Mouse (Mus musculus) intestine, embryonic 15.5 days (tissue): ENCODE data around the gene Tmem254c. TPM values are rescaled to one million over a fixed set of nuclear protein-coding genes. Genes with fewer than 3 reads are reported as not detected.
A peak's percentile ranks its signal among the peaks of the same experiment; 100 is the strongest.
"Not testable (repeated sequence)": the region's sequence is repeated elsewhere in the genome, so short reads cannot be mapped to it uniquely, and the experiment has no call there.

Experiments
- ATAC-seq: fragments of 200-750 bp; cut with Nextera tagmentation; 2 replicates; pipeline ENCODE4 v1.8.0; 2017; ENCODE audit warnings: moderate TSS enrichment, moderate library complexity
- H3K27ac ChIP-seq: fragments of 300-500 bp; sonication (generic); 2 replicates; pipeline ENCODE4 v1.5.1; 2015; ENCODE audit warnings: mild to moderate bottlenecking, inconsistent platforms
- H3K27me3 ChIP-seq: fragments of 300-500 bp; sonication (generic); replicated peaks from 2 replicates; pipeline ENCODE4 v1.6.1; 2015; ENCODE audit warnings: inconsistent platforms
- H3K36me3 ChIP-seq: fragments of 300-500 bp; sonication (generic); 2 replicates; pipeline ENCODE4 v1.6.1; 2015; ENCODE audit warnings: inconsistent platforms
- H3K4me1 ChIP-seq: fragments of 300-500 bp; sonication (generic); replicated peaks from 2 replicates; pipeline ENCODE4 v1.6.1; 2015; ENCODE audit warnings: inconsistent platforms
- H3K4me2 ChIP-seq: fragments of 300-500 bp; sonication (generic); replicated peaks from 2 replicates; pipeline ENCODE4 v1.6.1; 2015; ENCODE audit warnings: mild to moderate bottlenecking, inconsistent platforms
- H3K4me3 ChIP-seq: fragments of 300-500 bp; sonication (generic); replicated peaks from 2 replicates; pipeline ENCODE4 v1.5.1; 2015; ENCODE audit warnings: inconsistent platforms
- H3K9ac ChIP-seq: fragments of 300-500 bp; sonication (generic); 2 replicates; pipeline ENCODE4 v1.6.1; 2015; ENCODE audit warnings: inconsistent platforms
- H3K9me3 ChIP-seq: fragments of 300-500 bp; sonication (generic); 2 replicates; pipeline ENCODE4 v1.6.1; 2016; ENCODE audit warnings: inconsistent platforms
- WGBS: fragments of 180-500 bp; shearing (Covaris S2); methylation state at CpG from one replicate; pipeline ENCODE4 v1.1.7; 2015; 5-methylcytosine and 5-hydroxymethylcytosine counted together
- polyA plus RNA-seq: library from polyadenylated mRNA; unstranded; fragments of >200 nt; fragmentation: Nextera tagmentation; extraction: Ambion mirVana; gene quantifications from 2 replicates; pipeline ENCODE4 v1.2.1, GENCODE M21; 2015

The Tmem254c gene
- polyA plus RNA-seq, 1 experiment from 2014 or later, result 47.1 TPM

DNA sequence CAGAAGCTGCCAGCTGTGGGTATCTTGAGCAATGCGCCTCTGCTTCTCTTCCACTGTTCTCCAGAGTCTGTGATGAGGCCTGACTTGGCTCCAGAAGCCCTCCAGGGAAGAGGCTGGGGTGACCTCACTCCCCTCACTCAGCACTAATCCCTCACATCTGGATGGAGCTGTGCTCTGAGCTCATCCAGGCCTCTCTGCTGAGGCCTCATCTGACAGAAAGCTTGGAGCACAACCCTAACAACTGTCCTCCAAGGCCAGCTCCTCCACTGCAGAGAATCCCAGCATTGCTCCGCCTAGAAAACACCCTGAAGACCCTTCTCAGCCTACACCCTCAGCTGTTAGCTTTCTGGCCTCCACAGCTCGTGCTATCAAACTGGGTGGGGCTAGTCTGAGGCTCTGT lies 32.8 kb downstream of the Tmem254c start:
- not testable (repeated sequence) for H3K9me3 ChIP-seq, H3K27ac ChIP-seq, H3K4me3 ChIP-seq, H3K4me2 ChIP-seq, H3K27me3 ChIP-seq, H3K4me1 ChIP-seq, H3K9ac ChIP-seq, H3K36me3 ChIP-seq
- peak; percentile 47 for ATAC-seq
- WGBS, result no CpG with 5 or more reads among the region's 3 CpGs

- not testable (repeated sequence) for H3K4me2 ChIP-seq, H3K4me3 ChIP-seq, H3K9ac ChIP-seq, H3K9me3 ChIP-seq, H3K27ac ChIP-seq, ATAC-seq, H3K36me3 ChIP-seq, H3K4me1 ChIP-seq, H3K27me3 ChIP-seq
- no CpG with 5 or more reads among the region's 12 CpGs for WGBS
Observed at GRCm38 (mm10) chr14:26025653-26026052, 41.5 kb downstream of the Tmem254c start.

- not testable (repeated sequence) for ATAC-seq, H3K36me3 ChIP-seq, H3K27me3 ChIP-seq, H3K9me3 ChIP-seq, H3K4me3 ChIP-seq, H3K27ac ChIP-seq, H3K4me2 ChIP-seq, H3K9ac ChIP-seq, H3K4me1 ChIP-seq
- no CpG with 5 or more reads among the region's 6 CpGs for WGBS
Observed at GRCm38 (mm10) chr14:26022831-26023230, 44.3 kb downstream of the Tmem254c start.

DNA sequence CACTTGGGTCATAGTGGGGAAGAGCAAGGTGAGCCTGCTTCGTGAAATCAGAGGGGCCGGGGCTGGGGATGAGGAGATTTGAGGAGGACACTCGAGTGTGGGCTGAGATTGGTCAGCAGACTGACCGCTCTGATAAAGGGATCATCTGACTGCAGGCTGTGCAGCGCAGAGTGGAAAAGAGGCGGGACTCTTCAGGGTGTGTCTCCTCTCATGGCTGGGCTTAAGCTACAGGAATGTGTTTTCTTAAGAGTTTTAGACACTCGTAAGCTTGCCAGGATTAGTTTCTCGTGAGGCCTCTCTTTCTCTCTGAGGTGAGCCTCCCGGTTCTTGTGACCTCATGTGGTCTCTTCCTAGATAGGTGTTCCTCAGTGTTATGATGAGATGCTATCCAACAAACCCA lies 45.6 kb downstream of the Tmem254c start:
- H3K27ac ChIP-seq, H3K9ac ChIP-seq, H3K9me3 ChIP-seq, H3K27me3 ChIP-seq, H3K4me3 ChIP-seq, H3K36me3 ChIP-seq, H3K4me2 ChIP-seq, H3K4me1 ChIP-seq: not testable (repeated sequence)
- peak; percentile 47; the same call in 1 of the 2 replicates for ATAC-seq
- no CpG with 5 or more reads among the region's 9 CpGs for WGBS

GRCm38 (mm10) chr14:26016414-26016813 lies 50.7 kb downstream of the Tmem254c start:
- H3K27me3 ChIP-seq, H3K4me2 ChIP-seq, ATAC-seq, H3K4me1 ChIP-seq, H3K36me3 ChIP-seq, H3K27ac ChIP-seq, H3K9me3 ChIP-seq, H3K9ac ChIP-seq, H3K4me3 ChIP-seq: not testable (repeated sequence)
- no CpG with 5 or more reads among the region's 7 CpGs for WGBS

Other genes starting within 250 kb of the Tmem254c start
- 71.5 and 72.2 TPM in 2 replicates for gene Anxa11, start 225.2 kb downstream of the Tmem254c start, polyA plus RNA-seq
- gene Plac9a, start 164.3 kb downstream of the Tmem254c start, polyA plus RNA-seq, result 1.9 TPM in 1 of 2 replicates, not detected in the other
- 4.1 and 7.7 TPM in 2 replicates for gene Tmem254a, start 139.7 kb downstream of the Tmem254c start, polyA plus RNA-seq
- gene Cphx1, start 129.1 kb downstream of the Tmem254c start, polyA plus RNA-seq, result 0.36 TPM in 1 of 2 replicates, not detected in the other
- 0.84 and 1.4 TPM in 2 replicates for gene Duxbl1, start 88.8 kb downstream of the Tmem254c start, polyA plus RNA-seq
- 22.4 and 24.3 TPM in 2 replicates for gene Gm9780, start 24.6 kb downstream of the Tmem254c start, polyA plus RNA-seq
- gene Cphx2, start 14.2 kb upstream of the Tmem254c start, polyA plus RNA-seq, result not detected in 2 replicates
- gene Cphx3, start 14.9 kb upstream of the Tmem254c start, polyA plus RNA-seq, result 0.29 TPM in 1 of 2 replicates, not detected in the other
- 0.67 and 0.75 TPM in 2 replicates for gene Duxbl2, start 51.0 kb upstream of the Tmem254c start, polyA plus RNA-seq
- gene Plac9b, start 115.1 kb upstream of the Tmem254c start, polyA plus RNA-seq, result 21.9 and 31.3 TPM in 2 replicates
- 57.8 and 65.5 TPM in 2 replicates for gene Tmem254b, start 139.7 kb upstream of the Tmem254c start, polyA plus RNA-seq
- 0.47 and 0.74 TPM in 2 replicates for gene Duxbl3, start 190.6 kb upstream of the Tmem254c start, polyA plus RNA-seq